Mouse (Mus musculus): Measurements from ENCODE around the gene Sfxn4. TPM values are rescaled to one million over a fixed set of nuclear protein-coding genes. Genes with fewer than 3 reads are reported as not detected.

The Sfxn4 gene
- total RNA-seq, 1 experiment from 2014 or later, result 8.8 TPM

Other genes with a start within 250 kb of the Sfxn4 start
- 1.0 and 1.2 TPM in 2 replicates for gene Nanos1, start 105.5 kb downstream of the Sfxn4 start, total RNA-seq (2021)
- gene Eif3a, start 70.8 kb downstream of the Sfxn4 start, total RNA-seq (2021), result 151 and 219 TPM in 2 replicates
- gene Fam45a, start 49.9 kb downstream of the Sfxn4 start, total RNA-seq (2021), result 21.6 and 35.6 TPM in 2 replicates
- 795 and 810 TPM in 2 replicates for gene Prdx3, start 13.1 kb upstream of the Sfxn4 start, total RNA-seq (2021)
- gene Grk5, start 28.3 kb upstream of the Sfxn4 start, total RNA-seq (2021), result 17.9 and 25.6 TPM in 2 replicates

Measured in adrenal gland, postnatal 25 days (tissue).